Mouse (Mus musculus) adrenal gland (tissue): ENCODE measurements at regions not wholly inside any gene's neighbourhood (a gene's known extent, or its start where the extent isn't known, plus 50 kb on each side); places are given as distances from the start of the nearest gene placed in this dataset.

ENCODE experiments used
- intact Hi-C: fragments of 180-260 bp; cut with DNase I; formaldehyde crosslinking; loops from one replicate; pipeline ENCODE4 v1.15.1; 2025

DNA sequence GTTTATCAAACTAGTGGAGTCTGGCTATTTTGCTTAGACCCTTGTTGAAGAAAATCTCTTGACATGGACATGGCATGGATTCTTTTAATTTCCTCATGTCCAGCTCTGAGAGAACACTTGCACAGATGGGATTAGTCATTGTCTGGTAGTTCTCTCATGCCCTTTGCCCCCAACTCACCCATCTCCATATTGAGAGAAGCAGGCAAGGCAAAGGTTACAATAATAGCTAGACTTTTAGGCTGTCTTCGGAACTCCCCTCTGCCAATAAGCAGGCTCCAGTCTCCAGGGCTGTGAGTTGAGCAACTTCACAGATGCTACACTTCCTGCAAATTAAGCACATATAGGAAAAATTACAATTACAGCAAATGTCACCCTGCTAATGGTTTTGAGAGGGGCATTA is 558.0 kb upstream of the Alcam start:
- intact Hi-C loops: no loop called here

DNA sequence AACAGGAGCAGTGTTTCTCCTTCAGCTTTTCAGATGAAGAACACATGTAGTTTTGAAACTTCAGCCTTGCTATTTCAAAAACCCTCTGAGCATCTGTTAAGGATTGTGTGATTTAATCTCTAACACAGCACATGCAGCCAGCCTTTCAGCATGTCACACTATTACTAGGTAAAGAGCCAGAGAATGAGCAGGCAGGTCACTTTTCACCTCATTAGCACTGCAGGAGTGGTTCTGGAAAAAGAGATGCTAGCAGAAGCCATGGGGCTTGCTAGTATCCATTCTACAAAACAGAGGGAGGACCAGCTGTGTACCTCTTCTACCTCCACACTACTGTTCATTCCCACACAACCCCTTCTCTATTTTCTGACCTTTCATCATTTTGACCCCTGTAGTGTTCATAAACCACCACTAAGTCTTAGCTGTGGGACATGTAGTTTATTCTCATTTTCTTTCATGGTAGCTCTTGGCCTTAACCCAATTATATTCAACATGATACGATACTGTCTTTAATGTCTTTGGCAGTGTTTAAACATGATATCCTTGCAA is 535.1 kb upstream of the Alcam start:
- intact Hi-C loops: no loop called here

DNA sequence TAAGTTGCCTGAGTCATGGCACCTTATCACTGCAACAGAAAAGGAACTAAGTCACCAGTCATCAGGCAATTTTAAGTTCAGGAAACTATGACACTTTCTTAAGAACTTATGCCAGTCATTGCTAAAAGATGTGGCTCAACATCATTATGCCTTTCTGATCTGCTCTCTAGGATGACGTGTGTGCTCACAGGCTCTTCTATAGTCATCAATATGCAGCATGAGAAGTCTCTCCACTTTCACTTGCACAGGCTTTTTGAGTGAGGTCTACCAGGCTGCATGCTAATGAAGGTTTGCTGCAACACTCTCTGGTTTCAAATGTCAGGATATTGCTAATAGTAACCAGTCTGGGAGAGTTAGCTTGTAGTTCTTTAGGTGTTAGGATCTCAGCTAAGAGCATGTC is 530.5 kb upstream of the Alcam start:
- intact Hi-C loops: no loop called here

GRCm38 (mm10) chr16:52980995-52981394 is 527.1 kb upstream of the Alcam start:
- intact Hi-C loops: no loop called here

GRCm38 (mm10) chr16:52972811-52973210 is 518.9 kb upstream of the Alcam start:
- intact Hi-C loops: no loop called here

DNA sequence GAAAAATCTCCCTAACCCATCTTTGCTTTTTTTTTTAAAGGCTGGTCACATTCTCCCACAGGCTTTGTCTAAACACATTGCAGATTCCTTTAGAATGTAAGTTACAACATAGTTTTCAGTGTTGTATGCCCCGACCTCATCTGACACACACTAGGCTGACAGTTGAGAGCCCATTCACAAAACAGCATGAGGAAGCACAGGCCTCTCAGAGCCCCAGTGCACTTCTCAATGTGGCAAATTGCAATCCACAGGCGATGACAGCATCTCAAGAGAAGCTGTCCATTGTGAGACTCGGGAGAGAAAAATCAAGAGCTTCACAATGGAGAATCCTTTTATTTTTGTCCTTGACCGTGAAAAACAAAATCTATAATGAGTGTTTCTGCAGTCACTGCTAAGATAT is 493.8 kb upstream of the Alcam start:
- intact Hi-C loops: no loop called here

GRCm38 (mm10) chr16:52934749-52935148 is 480.9 kb upstream of the Alcam start:
- intact Hi-C loops: no loop called here

DNA sequence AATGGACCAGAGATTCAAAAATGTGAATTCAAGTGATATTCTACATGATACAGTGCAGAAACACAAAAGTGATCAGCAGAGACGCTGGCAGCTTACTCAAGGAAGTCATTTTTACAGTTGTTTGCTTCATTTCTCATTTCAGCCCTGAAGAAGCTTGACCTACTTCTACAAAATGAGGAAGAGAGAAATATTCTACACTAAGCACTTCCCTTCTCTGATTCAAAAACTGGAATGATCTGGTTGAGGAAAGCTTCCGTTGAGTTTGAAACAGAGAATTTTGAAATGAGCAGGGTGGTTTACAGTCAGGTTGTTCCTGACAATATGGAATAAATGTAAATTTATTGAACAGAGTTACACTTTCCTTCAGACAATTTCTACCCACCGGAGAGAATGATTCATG is 478.1 kb upstream of the Alcam start:
- intact Hi-C loops: no loop called here

DNA sequence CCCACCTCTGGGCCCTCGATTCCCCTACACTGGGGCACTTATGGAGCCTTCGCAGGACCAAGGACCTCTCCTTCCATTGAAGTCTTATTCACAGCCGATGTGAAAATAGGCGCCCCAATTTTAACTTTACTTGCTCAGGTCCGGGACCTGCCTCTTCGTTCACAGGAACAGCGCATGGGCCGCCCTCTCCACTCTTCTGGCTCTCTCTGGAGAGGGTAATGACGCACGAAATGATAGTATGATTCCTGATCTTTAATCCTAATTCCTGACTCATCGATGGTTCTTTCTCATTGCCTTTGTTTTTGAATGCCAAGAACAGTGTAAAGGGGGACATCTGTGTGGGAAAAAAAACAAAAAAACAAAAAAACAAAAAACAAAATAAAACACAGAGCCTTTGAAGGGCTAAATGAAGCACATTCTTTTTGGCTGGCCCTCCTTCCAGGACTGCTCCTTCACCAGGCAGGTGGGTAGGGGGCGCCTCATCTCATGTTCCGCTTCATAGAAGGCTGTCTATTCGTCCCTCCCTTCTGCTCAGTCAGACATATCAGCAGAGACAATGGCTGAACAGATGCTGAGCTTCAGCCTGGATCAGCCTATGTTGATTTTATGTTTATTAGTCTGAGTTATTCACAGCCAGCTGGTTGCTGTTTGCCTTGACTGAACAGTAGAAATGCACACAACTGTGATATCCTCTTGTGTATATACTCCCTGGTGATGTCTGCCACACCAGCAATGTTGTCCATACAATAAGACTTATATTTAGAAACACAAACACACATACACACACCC is 438.8 kb upstream of the Alcam start:
- intact Hi-C loops: no loop called here

DNA sequence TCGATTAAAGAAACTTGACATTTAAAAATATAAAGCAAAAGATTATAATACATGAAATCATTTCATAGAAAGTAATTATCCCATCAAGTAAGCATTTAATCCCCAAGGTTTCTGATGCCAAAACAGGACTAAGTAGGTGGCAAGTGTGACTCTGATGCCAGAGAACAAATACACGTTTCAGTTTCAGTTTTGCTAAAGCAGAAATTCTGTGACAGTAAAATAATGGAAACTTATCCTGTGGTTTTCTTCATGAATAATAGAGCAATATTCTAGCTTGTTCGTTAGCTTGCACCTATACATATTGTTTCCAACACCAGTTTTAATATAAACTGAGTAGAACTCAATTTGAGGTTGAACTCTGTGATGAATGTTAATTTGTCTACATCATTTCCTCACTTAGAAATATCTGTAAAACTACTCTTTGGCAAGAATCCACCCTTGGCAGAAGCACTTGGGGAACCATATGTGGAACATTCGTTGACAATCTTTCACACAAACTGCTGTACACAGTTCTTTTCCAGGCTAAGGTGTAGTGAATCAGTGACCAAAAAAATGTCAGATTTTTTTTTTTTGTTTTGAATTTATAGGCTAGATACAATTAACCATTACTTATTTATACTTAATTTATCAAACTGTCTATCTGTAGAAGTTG is 425.7 kb upstream of the Alcam start:
- intact Hi-C loops: no loop called here

- intact Hi-C loops: no loop called here
Observed at GRCm38 (mm10) chr16:52867833-52868232, 414.0 kb upstream of the Alcam start.

- intact Hi-C loops: no loop called here
Observed at GRCm38 (mm10) chr16:52863554-52863953, 409.7 kb upstream of the Alcam start.

DNA sequence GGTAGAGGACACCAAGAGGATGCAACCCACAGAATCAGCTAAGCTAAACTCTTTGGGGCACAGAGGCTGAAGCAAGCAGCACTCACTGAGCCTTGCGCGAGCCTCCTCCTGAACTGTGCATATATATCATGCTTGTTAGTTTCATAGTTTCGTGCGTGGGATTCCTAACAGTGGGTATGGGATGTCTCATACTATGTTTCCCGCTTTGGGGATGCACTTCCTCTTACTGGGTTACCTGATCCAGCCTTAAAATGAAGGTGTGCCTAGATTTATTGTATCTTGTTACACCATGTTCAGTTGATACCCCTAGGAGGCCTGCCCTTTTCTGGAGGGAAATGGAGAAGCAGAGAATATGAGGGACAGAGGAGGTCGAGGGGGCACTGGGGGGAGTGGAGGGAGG is 407.4 kb upstream of the Alcam start:
- intact Hi-C loops: no loop called here

GRCm38 (mm10) chr16:52858441-52859209 is 404.8 kb upstream of the Alcam start:
- intact Hi-C loops: no loop called here

DNA sequence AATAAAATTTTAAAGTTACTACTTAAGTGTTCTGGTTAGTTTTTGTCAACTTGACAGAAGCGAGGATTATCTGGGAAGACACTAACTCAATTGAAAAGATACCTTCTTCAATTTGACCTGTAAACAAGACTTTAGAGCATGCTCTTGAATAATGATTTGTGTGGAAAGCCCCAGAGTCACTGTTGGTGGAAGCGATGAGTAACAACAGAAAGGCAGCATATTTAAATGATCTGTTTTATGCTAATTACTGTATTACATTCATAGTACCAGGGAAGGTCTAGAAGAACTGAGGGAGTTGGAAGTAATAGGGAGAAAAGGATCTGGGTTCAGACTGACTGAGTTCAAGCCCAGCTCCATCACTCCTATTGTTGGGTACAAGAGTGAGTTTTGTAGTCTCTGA is 397.3 kb upstream of the Alcam start:
- intact Hi-C loops: no loop called here

GRCm38 (mm10) chr16:52818976-52819375 is 365.1 kb upstream of the Alcam start:
- intact Hi-C loops: no loop called here

- intact Hi-C loops: no loop called here
Observed at GRCm38 (mm10) chr16:52811219-52811618, 357.3 kb upstream of the Alcam start.

DNA sequence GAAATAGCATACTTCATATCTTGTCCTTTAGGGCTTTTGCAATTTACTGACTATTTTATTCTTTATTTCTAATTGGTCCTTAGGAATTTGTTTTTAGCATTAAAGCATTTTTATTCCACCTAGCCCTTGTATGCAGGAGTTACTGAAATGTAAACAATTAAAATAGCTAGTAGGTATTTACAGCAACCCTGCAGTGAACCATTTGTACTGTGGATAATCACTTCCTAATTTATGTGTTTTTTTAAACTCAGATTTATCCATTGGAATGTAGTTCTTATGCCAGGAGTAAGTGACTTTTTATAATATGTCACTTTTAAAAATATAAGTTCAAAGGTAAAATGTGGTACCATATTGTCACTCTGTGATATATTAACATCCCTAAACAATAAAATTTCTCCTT is 350.5 kb upstream of the Alcam start:
- intact Hi-C loops: no loop called here

GRCm38 (mm10) chr16:52799715-52800392 is 346.0 kb upstream of the Alcam start:
- intact Hi-C loops: no loop called here

GRCm38 (mm10) chr16:52795184-52795583 is 341.3 kb upstream of the Alcam start:
- intact Hi-C loops: no loop called here

GRCm38 (mm10) chr16:52789946-52790345 is 336.1 kb upstream of the Alcam start:
- intact Hi-C loops: no loop called here
